ENCODE assay signal across 16 mouse cellular contexts in genomic region chr9:24963290-24963689, GRCm38 (mm10).
"Had no signal": no experiment of that assay in that cellular context is flagged by ENCODE, and none has a peak within 500 bp of the region (broad histone marks: within the 10 kb centered on the region; RNA-seq: fewer than 3 reads in every experiment).

No protein-coding gene starts in this region.

- H3K27me3 ChIP-seq: lung, embryonic 15.5 days; megakaryocyte, embryonic 14.5 days; midbrain, embryonic 13.5 days; midbrain, embryonic 15.5 days; neural tube, embryonic 12.5 days; stomach, embryonic 15.5 days had no signal

- H3K4me2 ChIP-seq: lung, embryonic 15.5 days; midbrain, embryonic 11.5 days; midbrain, embryonic 13.5 days; midbrain, embryonic 15.5 days; neural tube, embryonic 12.5 days; stomach, embryonic 15.5 days had no signal

- ATAC-seq: lung, postnatal 0 days; midbrain, embryonic 13.5 days; midbrain, embryonic 15.5 days had no signal

- H3K36me3 ChIP-seq: lung, embryonic 15.5 days; midbrain, embryonic 13.5 days; midbrain, embryonic 15.5 days; neural tube, embryonic 12.5 days; stomach, embryonic 15.5 days had no signal

- H3K9ac ChIP-seq: lung, embryonic 15.5 days; midbrain, embryonic 13.5 days; midbrain, embryonic 15.5 days; neural tube, embryonic 12.5 days; stomach, embryonic 15.5 days had no signal

- H3K4me1 ChIP-seq: lung, embryonic 15.5 days; megakaryocyte, embryonic 14.5 days; midbrain, embryonic 13.5 days; midbrain, embryonic 15.5 days; stomach, embryonic 15.5 days had no signal

- H3K27ac ChIP-seq: lung, embryonic 15.5 days; macrophage; midbrain, embryonic 13.5 days; midbrain, embryonic 15.5 days; neural tube, embryonic 12.5 days; stomach, embryonic 15.5 days; stomach, postnatal 0 days had no signal

- DNase-seq: lung, postnatal 14 days; lung, postnatal 36 days; right cerebral cortex, postnatal 14 days; thymus, adult 2 months; thymus, postnatal 25 days; thymus, postnatal 4 days had no signal

- H3K4me3 ChIP-seq: lung, embryonic 15.5 days; megakaryocyte, embryonic 14.5 days; midbrain, embryonic 13.5 days; midbrain, embryonic 15.5 days; neural tube, embryonic 12.5 days; stomach, embryonic 15.5 days had no signal

- H3K9me3 ChIP-seq: lung, embryonic 15.5 days; megakaryocyte, embryonic 14.5 days; midbrain, embryonic 13.5 days; midbrain, embryonic 15.5 days; neural tube, embryonic 12.5 days; stomach, embryonic 15.5 days had no signal
